Mouse (Mus musculus): ENCODE results near the gene Bckdha. TPM values are rescaled to one million over a fixed set of nuclear protein-coding genes. Genes with fewer than 3 reads are reported as not detected.

Gene Bckdha
- 56.6 and 66.8 TPM in 2 replicates for polyA plus RNA-seq (2012; rRNA removed)

DNA sequence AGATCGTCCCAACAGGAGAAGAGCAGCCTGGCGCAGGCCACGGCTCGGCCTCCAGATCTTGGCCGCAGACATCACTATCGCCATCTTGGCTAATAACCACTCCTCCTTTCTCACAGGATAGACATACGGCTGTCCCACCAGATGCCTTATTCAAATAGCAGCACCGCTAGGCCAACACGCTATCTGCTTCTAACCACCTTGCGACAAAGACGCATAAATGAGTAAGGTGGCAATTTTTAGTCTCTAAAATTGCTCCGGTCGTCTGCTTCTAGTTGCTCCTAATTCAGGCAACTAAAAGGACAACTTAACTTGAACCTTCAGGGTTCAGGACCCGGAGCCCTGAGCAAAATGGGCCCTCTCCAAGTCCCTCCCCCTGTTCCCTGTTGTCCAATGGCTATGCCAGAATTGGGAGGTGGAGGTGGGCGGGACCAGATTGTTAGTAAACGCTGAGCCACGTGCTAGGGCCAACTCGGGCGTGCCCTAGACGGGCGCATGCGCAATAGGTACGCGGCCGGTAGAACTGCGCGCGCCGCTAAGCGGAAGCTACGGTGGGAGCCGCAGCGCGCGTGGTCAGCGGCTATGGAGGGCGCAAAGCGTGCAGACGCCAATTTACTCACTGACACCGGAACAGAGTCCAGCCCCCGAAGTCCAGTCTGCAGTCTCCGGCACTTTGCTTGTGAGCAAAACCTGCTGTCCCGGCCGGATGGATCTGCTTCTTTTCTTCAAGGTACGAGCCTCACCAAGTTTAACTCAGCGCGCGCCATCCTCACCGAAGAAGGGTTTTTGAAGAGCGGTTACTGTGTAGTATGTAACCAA lies at the start of gene Bckdha, which contains the start of gene Exosc5:
TSS of gene Bckdha (minus strand) at position 325 of the 816 bp plus-strand sequence.
TSS of gene Exosc5 (plus strand) at position 508 of the 816 bp plus-strand sequence.
- under 1% methylated on average over 50 of the region's 50 CpGs for WGBS
- DNase-seq (ENCODE audit: low read depth, low spot score): peak; percentile 98

DNA sequence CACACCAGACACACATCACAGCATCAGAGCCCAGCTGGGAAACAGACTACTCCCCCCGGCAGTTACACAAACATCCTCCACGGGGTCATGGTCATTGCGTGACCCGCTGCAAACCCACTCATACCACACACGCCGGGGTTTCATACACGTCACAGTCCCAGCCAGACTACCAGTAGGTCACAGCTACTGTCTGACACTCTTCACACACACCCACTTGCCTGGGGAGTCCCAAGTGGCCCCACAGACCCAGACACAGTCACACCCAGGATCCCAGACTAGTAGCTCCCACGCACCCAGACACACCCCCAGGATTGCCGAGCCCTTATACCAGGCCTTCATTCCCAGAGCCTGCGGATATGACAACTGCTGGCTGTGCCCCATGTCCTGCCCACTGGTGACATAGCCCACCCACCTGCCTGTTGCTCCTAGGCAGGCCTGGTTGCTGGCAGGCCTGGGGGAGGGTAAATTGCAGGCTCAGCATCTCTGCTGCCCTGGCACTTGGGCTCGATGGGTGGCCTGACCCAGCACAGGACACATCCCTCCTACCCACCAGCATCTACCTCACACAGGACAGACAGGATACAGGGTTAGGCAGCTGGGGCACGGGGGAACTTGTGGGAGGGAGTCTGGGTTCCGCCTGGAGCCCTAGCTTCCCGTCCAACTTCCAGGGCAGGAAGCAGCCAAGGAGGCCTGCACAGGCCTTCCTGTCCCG lies 49.0 kb upstream of the Bckdha start:
- no peak for DNase-seq (ENCODE audit: low read depth, low spot score)
- WGBS: 58% methylated on average over 15 of the region's 15 CpGs

DNA sequence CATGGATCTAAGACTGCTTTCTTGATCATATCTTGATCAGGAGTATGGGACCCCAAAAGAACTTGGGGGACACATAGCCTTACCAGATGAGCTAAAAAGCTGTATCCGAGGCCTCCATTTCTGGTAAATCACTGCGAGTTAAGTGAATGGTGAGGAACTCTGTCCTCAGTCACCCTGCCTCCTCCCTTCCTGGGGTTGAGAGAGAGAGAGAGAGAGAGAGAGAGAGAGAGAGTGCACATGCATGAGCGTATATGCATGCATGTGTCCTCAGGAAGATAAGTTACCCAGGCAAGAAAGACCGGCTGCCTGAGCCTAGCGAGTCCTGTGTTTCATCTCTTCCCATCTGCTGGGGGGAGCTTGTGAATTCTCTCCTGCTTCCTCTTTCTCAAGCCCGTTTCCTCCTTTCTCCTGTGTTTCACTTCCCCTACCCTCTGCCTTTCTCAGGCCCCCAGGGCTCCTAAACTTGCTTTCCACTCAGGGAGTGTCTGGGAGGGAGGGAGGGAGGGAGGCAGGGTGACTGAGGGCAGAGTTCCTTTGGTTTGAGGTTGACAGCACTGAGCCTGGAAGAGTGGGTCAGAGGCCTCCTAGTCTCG lies 47.9 kb upstream of the Bckdha start:
- no peak for DNase-seq (ENCODE audit: low read depth, low spot score)
- 70% methylated on average over 7 of the region's 7 CpGs for WGBS

DNA sequence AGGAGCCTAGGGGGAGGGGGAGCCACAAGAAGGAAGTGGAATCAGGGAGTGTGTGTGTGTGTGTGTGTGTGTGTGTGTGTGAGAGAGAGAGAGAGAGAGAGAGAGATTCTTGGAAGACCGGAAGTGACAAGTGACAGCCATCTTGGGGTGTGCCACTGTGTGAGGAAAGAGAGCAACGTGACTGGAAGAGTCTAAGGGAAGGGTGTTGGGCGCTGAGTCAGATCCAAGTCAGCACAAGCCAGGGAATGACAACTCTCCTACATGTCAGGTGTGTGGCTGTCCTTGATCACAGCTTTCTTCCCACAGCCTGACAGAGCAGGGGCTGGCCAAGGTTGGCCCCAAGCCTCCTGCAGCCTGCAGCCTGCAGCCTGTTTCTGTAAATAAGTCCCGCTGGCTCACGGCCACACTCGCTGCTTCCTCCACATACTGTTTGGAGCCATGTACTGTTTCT lies 47.0 kb upstream of the Bckdha start:
- WGBS: 36% methylated on average over 6 of the region's 6 CpGs
- no peak for DNase-seq (ENCODE audit: low read depth, low spot score)

DNA sequence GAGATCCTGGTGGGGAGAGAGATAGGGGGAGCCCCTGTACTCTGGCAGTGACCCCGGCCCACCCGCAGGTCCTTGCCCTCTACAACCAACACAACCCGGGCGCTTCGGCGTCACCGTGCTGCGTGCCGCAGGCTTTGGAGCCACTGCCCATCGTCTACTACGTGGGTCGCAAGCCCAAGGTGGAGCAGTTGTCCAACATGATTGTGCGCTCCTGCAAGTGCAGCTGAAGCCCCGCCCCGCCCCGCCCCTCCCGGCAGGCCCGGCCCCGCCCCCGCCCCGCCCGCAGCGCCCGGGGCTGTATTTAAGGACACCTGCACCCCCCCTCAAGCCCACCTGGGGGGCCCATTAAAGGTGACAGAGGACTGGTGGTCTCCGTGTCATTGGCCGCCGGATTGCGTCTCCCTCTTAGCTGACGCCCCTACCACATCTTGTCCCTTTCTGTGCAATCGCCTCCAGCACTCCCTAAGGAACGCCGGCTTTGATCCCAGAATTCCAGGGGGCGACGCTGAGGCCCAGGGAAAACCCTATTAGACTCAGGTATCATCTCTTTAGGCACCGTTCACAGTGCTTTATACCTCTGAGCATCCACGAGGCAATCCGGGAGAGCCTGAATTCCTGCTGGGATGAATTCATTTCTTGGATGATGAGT lies 46.1 kb upstream of the Bckdha start:
- no peak for DNase-seq (ENCODE audit: low read depth, low spot score)
- WGBS: 27% methylated on average over 37 of the region's 37 CpGs

DNA sequence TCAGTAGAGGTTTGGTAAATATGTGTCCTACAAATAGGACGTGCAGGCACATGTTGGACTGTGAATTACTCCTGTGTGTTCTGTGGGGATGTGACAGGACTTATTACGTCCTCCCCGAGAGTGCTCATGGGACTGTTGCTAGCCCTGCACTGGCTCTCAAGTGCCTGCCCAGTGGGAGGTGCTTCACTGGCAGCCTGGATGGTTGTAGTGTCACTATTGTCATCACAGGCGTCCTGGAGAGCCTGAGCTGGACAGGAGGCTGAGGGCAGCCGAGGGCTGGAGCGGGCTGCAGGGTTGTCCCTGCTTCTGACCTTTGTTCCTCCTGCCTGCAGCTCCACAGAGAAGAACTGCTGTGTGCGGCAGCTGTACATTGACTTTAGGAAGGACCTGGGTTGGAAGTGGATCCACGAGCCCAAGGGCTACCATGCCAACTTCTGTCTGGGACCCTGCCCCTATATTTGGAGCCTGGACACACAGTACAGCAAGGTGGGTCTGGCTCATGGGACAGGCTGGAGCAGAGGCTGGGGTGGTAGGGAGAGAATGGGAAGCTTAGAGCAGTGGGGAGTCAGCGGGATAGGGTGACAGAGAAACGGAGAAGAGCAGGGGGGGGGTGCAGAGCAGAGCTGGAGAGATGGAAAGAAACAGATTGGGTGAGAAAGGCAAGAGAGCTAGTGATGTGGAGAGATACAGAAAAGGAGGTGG lies 45.2 kb upstream of the Bckdha start:
- WGBS: 61% methylated on average over 10 of the region's 10 CpGs

DNA sequence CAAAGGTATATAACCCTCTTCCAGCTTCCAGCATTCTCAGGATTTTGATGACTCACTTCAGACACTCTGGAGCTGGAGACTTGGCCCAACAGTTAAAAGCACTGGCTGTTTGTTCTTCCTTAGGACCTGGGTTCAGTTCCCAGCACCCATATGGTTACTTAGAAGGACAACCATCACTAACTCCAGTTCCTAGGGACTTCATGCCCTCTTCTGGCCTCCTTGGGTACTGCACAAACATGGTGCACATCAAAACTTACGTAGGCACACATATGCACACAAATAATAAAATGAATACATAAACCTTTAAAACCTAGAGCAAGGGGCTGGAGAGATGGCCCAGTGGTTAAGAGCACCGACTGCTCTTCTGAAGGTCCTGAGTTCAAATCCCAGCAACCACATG lies 43.6 kb upstream of the Bckdha start:
- 93% methylated on average over 2 of the region's 2 CpGs for WGBS
- no peak for DNase-seq (ENCODE audit: low read depth, low spot score)

More for the DNA sequence above, 45.2 kb upstream of the Bckdha start:
- DNase-seq (ENCODE audit: low read depth, low spot score): no peak

DNA sequence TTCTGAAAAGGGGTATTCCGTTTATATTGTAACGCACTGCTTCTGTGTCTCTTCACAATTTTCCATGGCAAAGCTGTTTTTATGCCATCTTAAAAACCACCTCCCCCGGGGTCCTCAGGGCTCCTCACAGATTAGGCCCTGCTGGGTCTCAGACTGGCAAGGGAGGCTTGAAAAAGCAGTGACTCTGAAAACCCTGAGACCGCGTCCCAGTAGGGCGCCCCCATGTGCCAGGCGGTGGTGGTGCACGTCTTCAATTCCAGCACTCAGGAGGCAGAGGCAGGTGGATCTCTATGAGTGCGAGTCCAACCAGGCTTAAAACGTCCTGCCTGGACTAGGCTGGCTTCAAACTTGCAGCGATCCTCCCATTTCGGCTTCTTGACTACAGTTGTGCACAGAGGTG lies 42.0 kb upstream of the Bckdha start:
- no peak for DNase-seq (ENCODE audit: low read depth, low spot score)
- WGBS: 83% methylated on average over 12 of the region's 12 CpGs

DNA sequence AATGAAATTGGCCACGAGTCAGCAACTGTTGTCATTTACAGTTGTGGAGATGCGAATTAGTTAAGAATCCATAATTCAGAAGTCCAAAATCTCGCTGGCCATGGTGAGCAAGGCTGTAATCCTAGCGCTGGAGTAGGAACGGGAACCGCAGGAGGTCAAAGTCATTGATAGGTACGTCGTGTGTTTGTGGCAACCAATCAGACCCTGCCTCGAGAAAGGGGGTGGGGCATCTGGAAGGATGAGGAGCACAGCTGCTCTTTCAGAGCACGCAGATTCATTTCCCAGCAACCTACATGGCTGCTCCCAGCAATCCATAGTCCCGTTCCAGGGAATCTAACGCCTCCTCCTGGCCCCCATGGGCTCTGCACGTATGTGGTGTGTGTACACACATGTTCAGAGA lies 41.1 kb upstream of the Bckdha start:
- DNase-seq (ENCODE audit: low read depth, low spot score): no peak
- WGBS: 65% methylated on average over 13 of the region's 13 CpGs

DNA sequence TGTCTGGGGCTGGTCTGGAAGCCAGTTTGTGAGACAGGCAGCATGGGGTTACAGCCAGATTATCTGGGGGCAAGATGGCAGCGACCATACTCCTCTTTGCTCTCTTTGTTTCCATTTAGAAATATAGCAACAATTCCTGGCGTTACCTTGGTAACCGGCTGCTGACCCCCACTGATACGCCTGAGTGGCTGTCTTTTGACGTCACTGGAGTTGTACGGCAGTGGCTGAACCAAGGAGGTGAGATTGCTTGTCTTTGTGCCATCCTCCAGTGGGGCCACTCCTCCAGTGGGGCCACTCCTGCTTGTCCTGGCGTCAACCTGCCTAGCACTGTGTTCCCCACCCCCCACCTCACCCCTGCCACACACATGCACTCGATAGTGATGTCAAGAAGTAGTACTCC lies 35.3 kb upstream of the Bckdha start:
- WGBS: 79% methylated on average over 8 of the region's 8 CpGs
- no peak for DNase-seq (ENCODE audit: low read depth, low spot score)

DNA sequence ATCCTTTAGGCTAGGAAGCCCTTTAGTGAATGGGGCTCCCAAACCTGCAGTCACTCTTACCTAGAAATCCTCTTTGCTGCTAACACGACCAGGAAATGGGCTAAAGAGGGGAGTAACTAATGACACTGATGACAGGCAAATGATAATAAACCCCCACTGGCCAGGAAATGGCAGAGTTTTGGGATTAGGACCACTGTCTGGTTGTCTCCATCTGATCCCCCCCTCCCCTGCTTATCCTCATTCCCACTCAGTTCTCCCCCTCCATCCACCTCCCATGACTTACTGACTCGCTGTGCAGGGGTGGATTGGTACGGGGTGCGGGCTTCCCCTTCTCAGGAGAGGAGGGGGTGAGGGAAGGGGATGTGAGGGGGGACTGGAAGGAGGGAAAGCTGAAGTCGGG lies 31.3 kb upstream of the Bckdha start:
- DNase-seq (ENCODE audit: low read depth, low spot score): no peak
- 63% methylated on average over 5 of the region's 5 CpGs for WGBS

DNA sequence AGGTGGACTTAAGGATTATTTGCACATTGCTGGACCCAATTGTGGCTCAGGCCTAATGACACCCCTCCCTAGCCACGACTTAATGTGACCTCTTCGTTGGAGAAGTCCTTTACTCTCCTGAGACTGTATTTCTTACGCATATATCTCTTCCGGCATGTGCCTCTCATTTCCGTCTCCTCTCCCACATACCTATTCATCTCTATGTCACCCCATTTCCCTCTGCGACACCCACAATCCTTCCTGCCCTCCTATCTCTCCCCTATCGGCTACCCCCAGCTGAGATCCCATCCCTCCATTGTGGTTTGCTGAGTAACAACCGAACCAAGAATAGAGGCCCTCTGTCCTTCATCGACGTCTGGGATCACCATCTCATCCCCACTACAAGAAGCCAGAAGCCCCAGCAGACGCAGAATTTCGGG lies 30.8 kb upstream of the Bckdha start:
- 21% methylated on average over 12 of the region's 12 CpGs for WGBS
- no peak for DNase-seq (ENCODE audit: low read depth, low spot score)

DNA sequence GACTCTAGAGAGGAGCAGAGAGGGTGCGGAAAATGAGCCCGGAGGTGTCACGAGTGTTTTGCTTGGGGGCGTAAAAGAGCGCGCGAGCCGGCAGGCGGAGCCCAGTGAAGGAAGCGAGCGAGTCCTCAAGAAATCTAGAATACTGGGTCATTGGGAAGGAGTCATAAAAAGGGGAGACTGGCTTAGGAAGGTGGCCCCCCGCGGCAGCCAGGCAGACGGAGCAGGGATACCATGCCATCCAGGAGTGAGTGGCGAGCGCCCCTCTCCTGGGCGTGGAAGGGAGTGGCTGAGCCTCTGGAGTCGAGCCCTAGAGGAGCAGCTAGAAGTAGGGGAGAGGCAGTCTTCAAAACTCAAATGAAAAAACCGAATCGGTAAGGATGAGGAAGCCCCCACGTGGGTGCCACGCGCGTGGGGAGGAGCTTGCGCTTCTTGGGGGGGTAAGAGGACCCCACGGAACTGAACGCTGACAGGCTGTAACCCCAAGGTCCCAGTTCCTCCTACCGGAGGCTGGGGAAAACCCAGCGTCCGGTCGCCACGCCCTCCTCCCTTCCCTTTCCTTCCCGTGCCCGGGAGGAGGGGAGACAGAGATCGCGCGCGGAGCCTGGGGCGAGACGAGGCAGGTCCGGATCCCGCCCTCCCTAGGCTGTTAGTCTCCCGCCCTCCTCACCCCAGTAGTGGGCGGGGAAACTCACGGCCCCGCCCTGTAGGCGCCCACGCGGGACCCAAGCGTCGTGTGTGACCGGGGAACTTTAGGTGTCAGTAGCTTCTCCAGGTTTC lies 30.2 kb upstream of the Bckdha start:
- DNase-seq (ENCODE audit: low read depth, low spot score): no peak
- under 1% methylated on average over 51 of the region's 52 CpGs for WGBS

DNA sequence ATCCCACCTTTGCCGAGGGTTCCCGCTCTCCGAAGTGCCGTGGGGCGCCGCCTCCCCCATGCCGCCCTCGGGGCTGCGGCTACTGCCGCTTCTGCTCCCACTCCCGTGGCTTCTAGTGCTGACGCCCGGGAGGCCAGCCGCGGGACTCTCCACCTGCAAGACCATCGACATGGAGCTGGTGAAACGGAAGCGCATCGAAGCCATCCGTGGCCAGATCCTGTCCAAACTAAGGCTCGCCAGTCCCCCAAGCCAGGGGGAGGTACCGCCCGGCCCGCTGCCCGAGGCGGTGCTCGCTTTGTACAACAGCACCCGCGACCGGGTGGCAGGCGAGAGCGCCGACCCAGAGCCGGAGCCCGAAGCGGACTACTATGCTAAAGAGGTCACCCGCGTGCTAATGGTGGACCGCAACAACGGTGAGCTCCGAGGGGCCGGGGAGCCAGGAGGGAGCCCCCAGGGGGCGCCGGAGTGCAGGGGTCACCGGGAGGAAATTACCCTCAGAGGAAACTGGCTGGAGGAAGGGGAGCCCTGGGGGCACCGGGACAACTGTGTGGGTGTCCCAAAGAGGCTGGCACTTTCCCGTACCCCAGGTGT lies 29.1 kb upstream of the Bckdha start:
- DNase-seq (ENCODE audit: low read depth, low spot score): no peak
- WGBS: under 1% methylated on average over 47 of the region's 47 CpGs

DNA sequence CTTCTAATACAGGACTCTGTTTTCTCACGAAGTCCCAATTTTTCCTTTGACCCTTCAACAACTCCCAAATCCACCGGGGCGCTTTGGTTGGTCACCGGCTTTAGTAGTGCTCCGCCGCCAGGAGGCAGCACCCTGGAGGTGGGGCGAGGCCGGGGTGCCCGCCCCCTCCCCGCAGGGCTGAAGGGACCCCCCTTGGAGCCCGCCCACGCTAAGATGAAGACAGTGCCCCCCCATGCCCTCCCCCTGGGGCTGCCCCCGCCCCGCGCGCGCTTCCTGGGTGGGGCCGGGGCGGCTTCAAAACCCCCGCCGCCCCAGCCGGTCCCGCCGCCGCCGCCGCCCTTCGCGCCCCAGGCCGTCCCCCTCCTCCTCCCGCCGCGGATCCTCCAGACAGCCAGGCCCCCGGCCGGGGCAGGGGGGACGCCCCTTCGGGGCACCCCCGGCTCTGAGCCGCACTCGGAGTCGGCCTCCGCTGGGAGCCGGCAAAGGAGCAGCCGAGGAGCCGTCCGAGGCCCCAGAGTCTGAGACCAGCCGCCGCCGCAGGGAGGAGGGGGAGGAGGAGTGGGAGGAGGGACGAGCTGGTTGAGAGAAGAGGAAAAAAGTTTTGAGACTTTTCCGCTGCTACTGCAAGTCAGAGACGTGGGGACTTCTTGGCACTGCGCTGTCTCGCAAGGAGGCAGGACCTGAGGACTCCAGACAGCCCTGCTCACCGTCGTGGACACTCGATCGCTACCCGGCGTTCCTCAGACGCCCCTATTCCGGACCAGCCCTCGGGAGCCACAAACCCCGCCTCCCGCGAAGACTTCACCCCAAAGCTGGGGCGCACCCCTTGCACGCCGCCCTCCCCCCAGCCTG lies 28.1 kb upstream of the Bckdha start, which contains the start of gene Tgfb1:
TSS of gene Tgfb1 (plus strand) at position 323 of the 852 bp plus-strand sequence.
- 1% methylated on average over 61 of the region's 69 CpGs for WGBS
- DNase-seq (ENCODE audit: low read depth, low spot score): no peak

DNA sequence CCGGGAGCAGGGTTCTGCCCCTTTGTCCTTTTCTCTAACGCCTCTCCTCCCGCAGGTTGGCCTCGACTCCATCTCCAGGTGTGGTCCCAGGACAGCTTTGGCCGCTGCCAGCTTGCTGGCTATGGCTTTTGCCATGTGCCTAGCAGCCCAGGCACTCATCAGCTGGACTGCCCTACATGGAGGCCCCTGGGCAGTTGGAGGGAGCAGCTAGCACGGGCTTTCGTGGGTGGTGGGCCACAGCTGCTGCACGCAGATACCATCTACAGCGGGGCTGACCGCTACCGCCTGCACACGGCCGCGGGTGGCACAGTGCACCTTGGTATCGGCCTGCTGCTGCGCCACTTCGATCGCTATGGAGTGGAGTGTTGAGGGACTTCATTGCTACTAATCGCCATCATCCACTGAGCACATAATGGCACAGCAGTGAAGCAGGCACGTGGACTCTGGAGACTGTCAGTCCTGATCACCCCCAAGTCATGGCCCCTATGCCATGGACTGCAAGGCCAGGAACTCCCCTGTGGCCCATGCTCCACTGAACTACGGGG lies 27.2 kb upstream of the Bckdha start:
- DNase-seq (ENCODE audit: low read depth, low spot score): no peak
- WGBS: 78% methylated on average over 21 of the region's 21 CpGs

DNA sequence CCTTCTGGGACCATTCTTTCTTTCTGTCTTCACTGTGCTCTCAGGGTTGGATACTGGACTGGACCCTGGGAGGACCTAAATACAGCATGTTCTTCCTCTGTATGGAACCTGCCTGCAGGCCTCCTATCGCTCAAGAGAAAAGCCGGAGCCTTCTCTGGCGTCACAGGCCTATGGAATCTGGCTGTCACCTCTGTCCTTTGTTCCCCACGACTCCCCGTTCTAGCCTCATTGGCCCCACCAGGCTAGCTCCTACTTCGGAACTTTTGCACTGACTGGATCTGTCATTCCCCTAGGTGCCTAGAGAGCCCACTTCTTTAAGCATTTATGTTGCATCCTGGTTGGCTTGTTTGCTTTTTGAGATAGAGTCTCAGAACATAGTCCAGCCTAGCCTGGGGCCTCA lies 25.9 kb upstream of the Bckdha start:
- WGBS: 92% methylated on average over 6 of the region's 6 CpGs
- DNase-seq (ENCODE audit: low read depth, low spot score): no peak
